Mouse (Mus musculus): ENCODE results near the gene Ermn. TPM values are rescaled to one million over a fixed set of nuclear protein-coding genes. Genes with fewer than 3 reads are reported as not detected.

Ermn gene
- not detected in 2 replicates for polyA plus RNA-seq (2012; rRNA removed)

GRCm38 (mm10) chr2:58052821-58053581, at the start of gene Ermn:
Gene Ermn (minus strand): TSS chr2:58052864.

GRCm38 (mm10) chr2:57997752-57998430, 54.8 kb downstream of the Ermn start, which contains the start of gene Galnt5:
Gene Galnt5 (plus strand): TSS chr2:57997884.

Other genes with a start within 250 kb of the Ermn start
- gene Galnt5, start 55.0 kb downstream of the Ermn start, polyA plus RNA-seq (2012; rRNA removed): 2.1 and 3.1 TPM in 2 replicates
- gene Cytip, start 142.7 kb upstream of the Ermn start, polyA plus RNA-seq (2012; rRNA removed): 8.4 and 13.9 TPM in 2 replicates

All from colon, adult 2 months (tissue).